Mouse (Mus musculus) intestine, postnatal 0 days (tissue): Measurements from ENCODE around the gene Tcf7. TPM values are rescaled to one million over a fixed set of nuclear protein-coding genes. Genes with fewer than 3 reads are reported as not detected.

ENCODE experiments used
- ATAC-seq: fragments of 200-750 bp; cut with Nextera tagmentation; 2 replicates; pipeline ENCODE4 v1.8.0; 2017; ENCODE audit warnings: mild to moderate bottlenecking, moderate TSS enrichment, moderate library complexity
- H3K27ac ChIP-seq: fragments of 300-500 bp; sonication (generic); 2 replicates; pipeline ENCODE4 v1.5.1; 2014; ENCODE audit warnings: mild to moderate bottlenecking, low read depth, low read length, moderate library complexity
- H3K27me3 ChIP-seq: fragments of 300-500 bp; sonication (generic); replicated peaks from 2 replicates; pipeline ENCODE4 v1.6.1; 2014; ENCODE audit warnings: low read length, mixed read lengths; ENCODE audit not compliant: control insufficient read depth, insufficient read depth
- H3K36me3 ChIP-seq: fragments of 300-500 bp; sonication (generic); 2 replicates; pipeline ENCODE4 v1.6.1; 2014; ENCODE audit warnings: mild to moderate bottlenecking, moderate library complexity; ENCODE audit not compliant: control insufficient read depth, insufficient read depth
- H3K4me1 ChIP-seq: fragments of 300-500 bp; sonication (generic); replicated peaks from 2 replicates; pipeline ENCODE4 v1.6.1; 2014; ENCODE audit warnings: antibody characterized with exemption, low read length, mixed read lengths; ENCODE audit not compliant: control insufficient read depth, insufficient read depth
- H3K4me2 ChIP-seq: fragments of 300-500 bp; sonication (generic); replicated peaks from 2 replicates; pipeline ENCODE4 v1.6.1; 2014; ENCODE audit warnings: low read depth, mild to moderate bottlenecking, moderate library complexity
- H3K4me3 ChIP-seq: fragments of 300-500 bp; sonication (generic); 2 replicates; pipeline ENCODE4 v1.5.1; 2014; ENCODE audit warnings: low read depth, low read length
- H3K9ac ChIP-seq: fragments of 300-500 bp; sonication (generic); 2 replicates; pipeline ENCODE4 v1.6.1; 2014; ENCODE audit warnings: mild to moderate bottlenecking, low read depth, low read length
- H3K9me3 ChIP-seq: fragments of 300-500 bp; sonication (generic); 2 replicates; pipeline ENCODE4 v1.6.1; 2016; ENCODE audit warnings: mixed run types; ENCODE audit not compliant: control insufficient read depth
- CTCF ChIP-seq: sonication (generic); IDR thresholded peaks from 2 replicates; pipeline ENCODE4 v1.5.1; 2016; ENCODE audit warnings: low read depth, mild to moderate bottlenecking, control low read depth, antibody characterized with exemption, moderate library complexity
- WGBS: fragments of 180-500 bp; shearing (Covaris S2); extraction: QIAGEN DNeasy Blood & Tissue Kit; methylation state at CpG from one replicate; pipeline ENCODE4 v1.1.7; 2014; 5-methylcytosine and 5-hydroxymethylcytosine counted together
- polyA plus RNA-seq: library from polyadenylated mRNA; unstranded; fragments of >200 nt; fragmentation: Nextera tagmentation; extraction: Ambion mirVana; gene quantifications from 2 replicates; pipeline ENCODE4 v1.2.1, GENCODE M21; 2015

Tcf7 gene
- polyA plus RNA-seq, 1 experiment from 2014 or later: 3.3 TPM

DNA sequence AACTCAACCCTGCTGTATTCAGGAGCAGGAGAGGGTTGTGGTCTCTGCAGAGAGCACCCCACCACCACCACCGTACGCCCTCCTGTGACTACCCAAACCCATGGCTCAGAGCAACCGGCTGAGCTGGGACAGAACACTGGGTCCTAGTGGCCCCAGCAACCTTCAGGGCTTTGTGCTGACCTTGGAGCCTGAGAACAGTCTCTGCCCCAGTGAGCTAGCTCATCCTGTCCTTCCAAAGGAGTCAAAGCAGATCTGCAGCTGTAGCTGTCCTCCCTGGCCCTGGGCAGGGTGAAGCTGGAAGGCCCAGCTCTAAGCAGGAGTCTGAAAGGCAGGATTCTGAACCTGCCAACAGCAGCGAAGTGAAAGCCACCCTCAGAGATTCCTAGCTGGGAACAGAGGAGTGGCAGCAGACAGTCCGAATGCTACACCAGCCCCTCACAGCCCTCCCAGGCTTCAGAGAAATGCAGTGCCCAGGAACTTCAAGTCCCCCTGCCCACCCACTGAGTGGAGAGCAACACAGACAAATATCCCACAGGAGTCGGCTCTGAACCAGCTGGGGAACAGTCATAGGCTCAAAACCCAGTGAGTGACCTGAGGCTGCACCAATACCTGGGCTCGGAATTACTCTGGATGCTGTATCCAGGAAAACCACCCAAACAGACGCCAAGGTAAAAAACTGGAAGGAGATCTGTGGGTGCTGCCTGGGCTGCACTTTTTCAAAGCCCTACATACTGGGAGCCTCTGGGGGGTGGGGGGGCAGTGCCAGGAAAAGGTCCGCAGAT lies 6.8 kb downstream of the Tcf7 start:
- no peak overlapping the region for H3K27ac ChIP-seq
- 85% methylated on average over 9 of the region's 9 CpGs for WGBS
- H3K4me2 ChIP-seq: no peak overlapping the region
- H3K4me1 ChIP-seq: no peaks in the 10 kb centered on the region
- TF ChIP-seq CTCF: no peak
- H3K9me3 ChIP-seq: no peaks in the 10 kb centered on the region
- no peaks in the 10 kb centered on the region for H3K36me3 ChIP-seq
- no peaks in the 10 kb centered on the region for H3K27me3 ChIP-seq
- no peak overlapping the region for H3K9ac ChIP-seq
- H3K4me3 ChIP-seq: no peak overlapping the region
- no peak for ATAC-seq

DNA sequence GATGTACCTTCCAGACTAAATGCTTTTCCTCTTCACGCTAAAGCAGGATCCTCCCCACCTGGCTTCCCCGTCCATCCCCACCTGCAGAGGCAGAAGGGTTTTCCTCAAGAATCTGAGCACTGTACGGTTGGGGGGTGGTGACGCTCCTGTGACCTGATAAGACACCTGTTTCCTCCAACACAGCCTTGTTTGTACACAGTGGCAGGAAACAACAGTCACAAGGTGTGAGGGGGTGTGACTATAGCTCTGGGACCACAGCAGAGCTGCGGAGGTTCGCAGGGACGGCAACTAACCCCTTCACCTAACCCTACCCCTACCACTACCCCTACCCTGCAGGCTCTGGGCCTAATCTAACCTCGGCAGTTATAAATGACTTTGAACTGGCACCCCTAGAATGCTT lies 7.4 kb downstream of the Tcf7 start:
- 82% methylated on average over 8 of the region's 8 CpGs for WGBS
- Histone ChIP-seq H3K9ac (no peak overlapping the region), H3K9me3 (no peaks in the 10 kb centered on the region), H3K27ac (no peak overlapping the region), H3K4me3 (no peak overlapping the region), H3K27me3 (no peaks in the 10 kb centered on the region), H3K4me2 (no peak overlapping the region), H3K36me3 (no peaks in the 10 kb centered on the region), H3K4me1 (no peaks in the 10 kb centered on the region)
- TF ChIP-seq CTCF: no peak
- no peak for ATAC-seq

DNA sequence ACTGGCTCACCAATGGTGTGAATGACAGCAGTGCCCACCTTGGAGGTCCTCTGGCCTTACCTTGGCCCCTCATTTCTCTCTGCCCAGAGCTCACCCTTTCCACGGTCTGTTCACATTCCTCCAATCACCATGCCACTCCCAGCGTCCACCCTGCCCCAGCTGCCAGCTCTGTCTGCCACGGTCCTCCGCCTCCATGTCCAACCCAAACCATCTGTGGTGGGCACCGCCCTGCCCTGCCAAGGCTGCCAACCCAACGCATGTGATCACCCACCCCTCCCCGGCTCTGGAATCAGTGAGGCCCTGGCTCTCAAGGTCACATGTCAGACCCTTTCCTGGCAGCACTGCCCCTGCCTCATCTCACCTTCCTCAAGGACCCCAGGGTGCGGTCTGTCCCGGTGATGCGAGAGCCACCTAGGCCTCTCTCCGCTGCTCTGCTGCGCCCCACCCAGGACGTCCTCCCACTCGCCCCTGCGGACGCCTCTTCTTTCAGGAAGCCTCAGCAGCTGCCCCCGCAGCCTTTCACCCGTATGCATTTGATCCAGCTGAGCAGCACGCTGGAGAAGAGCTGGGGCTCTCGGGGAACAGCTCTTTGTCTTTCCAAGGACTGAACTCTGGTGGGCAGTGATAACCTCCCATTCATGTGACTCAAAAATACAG lies 8.2 kb downstream of the Tcf7 start:
- Histone ChIP-seq H3K36me3 (no peaks in the 10 kb centered on the region), H3K4me3 (no peak overlapping the region), H3K4me2 (no peak overlapping the region), H3K4me1 (no peaks in the 10 kb centered on the region), H3K9ac (no peak overlapping the region), H3K9me3 (no peaks in the 10 kb centered on the region), H3K27me3 (no peaks in the 10 kb centered on the region), H3K27ac (no peak overlapping the region)
- 84% methylated on average over 20 of the region's 20 CpGs for WGBS
- no peak for ATAC-seq
- no peak for TF ChIP-seq CTCF

GRCm38 (mm10) chr11:52273942-52274330 lies 8.9 kb downstream of the Tcf7 start:
- H3K4me3 ChIP-seq: no peak overlapping the region
- ATAC-seq: no peak
- TF ChIP-seq CTCF: no peak
- H3K36me3 ChIP-seq: no peaks in the 10 kb centered on the region; the same call in 1 of the 2 replicates
- no peaks in the 10 kb centered on the region for H3K27me3 ChIP-seq
- H3K27ac ChIP-seq: no peak overlapping the region
- H3K9ac ChIP-seq: no peak overlapping the region
- no peaks in the 10 kb centered on the region for H3K9me3 ChIP-seq
- H3K4me1 ChIP-seq: no peaks in the 10 kb centered on the region
- WGBS: 79% methylated on average over 4 of the region's 4 CpGs
- H3K4me2 ChIP-seq: no peak overlapping the region

DNA sequence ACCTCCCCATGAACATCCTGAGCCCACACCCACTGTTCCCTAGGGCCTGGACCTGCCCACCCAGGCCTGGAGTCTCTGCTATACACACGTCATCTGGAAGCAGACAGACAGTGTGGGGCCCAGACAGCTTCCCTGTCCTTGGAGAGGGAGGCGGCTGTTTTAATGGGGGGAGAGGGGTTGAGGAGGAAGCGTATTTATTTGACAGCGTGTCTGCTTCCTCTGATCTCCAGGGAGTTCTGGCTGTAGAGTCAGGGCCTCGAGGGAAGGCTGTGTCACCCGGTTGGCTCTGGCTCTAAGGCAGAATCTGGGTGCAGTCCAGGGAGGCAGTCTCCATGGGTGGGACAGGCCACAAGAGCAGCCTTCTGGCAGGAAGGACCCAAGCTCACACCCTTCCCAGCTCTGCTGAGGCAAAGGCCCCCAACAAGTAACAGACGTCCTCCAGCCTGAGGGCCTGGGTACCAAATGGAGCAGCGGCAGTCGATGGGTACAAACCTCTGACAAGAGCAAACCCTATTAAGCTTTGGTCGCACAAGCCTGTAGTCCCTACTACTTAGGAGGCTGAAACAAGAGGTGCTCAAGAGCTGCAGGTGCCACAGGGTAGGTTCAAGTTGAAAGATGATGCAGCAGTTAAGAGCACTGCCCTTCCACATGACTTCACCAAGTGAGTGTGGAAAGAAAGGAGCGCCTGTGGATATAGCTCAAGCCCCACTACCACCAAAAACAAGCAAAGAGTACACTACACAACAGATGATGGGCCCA lies 9.5 kb downstream of the Tcf7 start:
- ATAC-seq: no peak
- H3K27ac ChIP-seq: no peak overlapping the region
- H3K4me3 ChIP-seq: no peak overlapping the region
- H3K4me2 ChIP-seq: no peak overlapping the region
- H3K36me3 ChIP-seq: no peaks in the 10 kb centered on the region; the same call in 1 of the 2 replicates
- H3K27me3 ChIP-seq: no peaks in the 10 kb centered on the region
- 66% methylated on average over 11 of the region's 11 CpGs for WGBS
- peaks cover 3% of the 10 kb centered on the region; the same call in 1 of the 2 replicates for H3K4me1 ChIP-seq
- H3K9ac ChIP-seq: no peak overlapping the region
- TF ChIP-seq CTCF: no peak
- no peaks in the 10 kb centered on the region for H3K9me3 ChIP-seq

GRCm38 (mm10) chr11:52272619-52273018 lies 10.2 kb downstream of the Tcf7 start:
- TF ChIP-seq CTCF: no peak
- H3K4me1 ChIP-seq: peaks cover 10% of the 10 kb centered on the region; the same call in 1 of the 2 replicates
- no peak overlapping the region for H3K27ac ChIP-seq
- H3K4me2 ChIP-seq: no peak overlapping the region
- no peak overlapping the region for H3K4me3 ChIP-seq
- WGBS: 75% methylated on average over 6 of the region's 6 CpGs
- no peaks in the 10 kb centered on the region; the same call in 1 of the 2 replicates for H3K36me3 ChIP-seq
- no peak for ATAC-seq
- no peaks in the 10 kb centered on the region for H3K27me3 ChIP-seq
- H3K9me3 ChIP-seq: no peaks in the 10 kb centered on the region
- H3K9ac ChIP-seq: no peak overlapping the region
